Mouse (Mus musculus) limb, embryonic 14.5 days (tissue): ENCODE data around the gene Afg1l. TPM values are rescaled to one million over a fixed set of nuclear protein-coding genes. Genes with fewer than 3 reads are reported as not detected.

Experiments
- ATAC-seq: fragments of 200-750 bp; cut with Nextera tagmentation; 2 replicates; pipeline ENCODE4 v1.8.0; 2017; ENCODE audit warnings: low read depth, moderate number of reproducible peaks, moderate TSS enrichment; ENCODE audit not compliant: low FRiP score
- DNase-seq: peaks from one replicate; pipeline ENCODE4 v3.0.0-alpha.2; 2015; ENCODE audit warnings: low spot score
- H3K27ac ChIP-seq: fragments of 300-500 bp; sonication (generic); replicated peaks from 2 replicates; pipeline ENCODE4 v1.5.1; 2014; ENCODE audit warnings: low read depth, mild to moderate bottlenecking, low read length, moderate library complexity, mixed read lengths
- H3K27me3 ChIP-seq: fragments of 300-500 bp; sonication (generic); 2 replicates; pipeline ENCODE4 v1.6.1; 2014; ENCODE audit warnings: low read length, mixed read lengths; ENCODE audit not compliant: control insufficient read depth, insufficient read depth
- H3K36me3 ChIP-seq: fragments of 300-500 bp; sonication (generic); 2 replicates; pipeline ENCODE4 v1.6.1; 2014; ENCODE audit warnings: mild to moderate bottlenecking, low read length, moderate library complexity, mixed read lengths; ENCODE audit not compliant: control insufficient read depth, insufficient read depth
- H3K4me1 ChIP-seq: fragments of 300-500 bp; sonication (generic); 2 replicates; pipeline ENCODE4 v1.6.1; 2014; ENCODE audit warnings: antibody characterized with exemption, low read length, mixed read lengths; ENCODE audit not compliant: control insufficient read depth, insufficient read depth
- H3K4me2 ChIP-seq: fragments of 300-500 bp; sonication (generic); replicated peaks from 2 replicates; pipeline ENCODE4 v1.6.1; 2014; ENCODE audit warnings: low read depth, mild to moderate bottlenecking, low read length, moderate library complexity; ENCODE audit not compliant: severe bottlenecking
- H3K4me3 ChIP-seq: fragments of 300-500 bp; sonication (generic); replicated peaks from 2 replicates; pipeline ENCODE4 v1.5.1; 2014; ENCODE audit warnings: low read length
- H3K9ac ChIP-seq: fragments of 300-500 bp; sonication (generic); 2 replicates; pipeline ENCODE4 v1.6.1; 2014; ENCODE audit warnings: mild to moderate bottlenecking, low read depth, low read length, moderate library complexity; ENCODE audit not compliant: severe bottlenecking
- H3K9me3 ChIP-seq: fragments of 300-500 bp; sonication (generic); 2 replicates; pipeline ENCODE4 v1.6.1; 2016; ENCODE audit warnings: low read length; ENCODE audit not compliant: control insufficient read depth
- POLR2A ChIP-seq: fragments of 200-500 bp; IDR thresholded peaks from 2 replicates; pipeline ENCODE4 v1.8.0; 2012; ENCODE audit warnings: inconsistent platforms, mild to moderate bottlenecking, moderate library complexity, borderline replicate concordance; ENCODE audit not compliant: insufficient read depth, insufficient read length; ENCODE audit errors: extremely low read depth
- WGBS: fragments of 180-500 bp; shearing (Covaris S2); extraction: QIAGEN DNeasy Blood & Tissue Kit; methylation state at CpG from one replicate; pipeline ENCODE4 v1.1.7; 2014; 5-methylcytosine and 5-hydroxymethylcytosine counted together
- polyA plus RNA-seq, 2 experiments: library from polyadenylated mRNA; depleted of rRNA in 1 of 2; stranded (reverse) in 1 of 2; unstranded in 1 of 2; fragments of >200 nt; fragmentation: Nextera tagmentation in 1 of 2; extraction: Ambion mirVana in 1 of 2; gene quantifications; 2 replicates each; pipeline versions ENCODE4 v1.2.1 to v1.2.3; 2012 to 2014

The Afg1l gene
- polyA plus RNA-seq, 2 experiments = 5.3 to 5.7 TPM

DNA sequence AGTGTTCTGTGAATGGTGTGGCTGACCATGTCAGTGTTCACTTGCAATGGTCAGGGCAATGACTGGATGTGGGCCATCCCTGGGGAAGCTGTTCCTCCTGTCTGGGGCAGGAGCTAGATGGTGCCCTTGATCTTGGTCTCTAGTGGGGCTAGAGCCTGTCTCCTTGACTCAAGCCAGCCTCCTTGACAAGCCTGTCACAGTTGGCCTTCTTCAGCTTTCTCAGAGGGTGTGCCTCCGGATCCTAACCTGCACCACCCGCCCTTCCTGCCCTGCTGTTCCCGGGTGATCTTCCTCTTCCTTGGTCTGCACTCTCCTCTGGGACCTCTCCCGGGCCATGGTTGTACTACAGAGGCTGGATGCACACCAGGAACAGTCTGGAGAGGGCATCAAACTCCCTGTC lies 177.6 kb downstream of the Afg1l start:
- Histone ChIP-seq H3K4me1 (no peaks in the 10 kb centered on the region), H3K36me3 (no peaks in the 10 kb centered on the region), H3K27me3 (no peaks in the 10 kb centered on the region), H3K4me3 (no peak overlapping the region), H3K9ac (no peak overlapping the region), H3K27ac (no peak overlapping the region), H3K9me3 (no peaks in the 10 kb centered on the region), H3K4me2 (no peak overlapping the region)
- TF ChIP-seq POLR2A = no peak
- DNase-seq = no peak
- no peak for ATAC-seq
- 64% methylated on average over 4 of the region's 4 CpGs for WGBS

DNA sequence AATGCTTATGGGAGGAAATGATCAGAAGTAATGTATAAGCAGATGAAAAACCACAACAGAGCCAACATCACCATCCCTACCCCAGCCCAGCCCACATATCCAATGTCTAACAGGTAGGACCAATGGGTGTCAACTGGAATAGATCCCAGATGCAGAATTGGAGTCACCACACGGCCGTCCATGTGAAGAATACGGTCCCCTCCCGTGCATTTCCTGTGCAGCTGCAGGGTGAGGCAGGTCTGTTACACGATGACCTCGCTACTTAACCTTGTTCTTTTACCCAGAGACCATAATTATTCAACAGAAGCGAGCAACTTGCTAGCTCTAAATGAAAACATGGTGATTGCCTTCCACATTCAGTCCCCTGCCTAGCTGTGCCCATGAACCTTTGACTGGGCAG lies 178.4 kb downstream of the Afg1l start:
- ATAC-seq = no peak
- Histone ChIP-seq H3K27ac (no peak overlapping the region), H3K27me3 (no peaks in the 10 kb centered on the region), H3K4me2 (no peak overlapping the region), H3K4me1 (no peaks in the 10 kb centered on the region), H3K36me3 (no peaks in the 10 kb centered on the region), H3K9ac (no peak overlapping the region), H3K4me3 (no peak overlapping the region), H3K9me3 (no peaks in the 10 kb centered on the region)
- no peak for TF ChIP-seq POLR2A
- WGBS = 14% methylated on average over 7 of the region's 7 CpGs
- DNase-seq = no peak

DNA sequence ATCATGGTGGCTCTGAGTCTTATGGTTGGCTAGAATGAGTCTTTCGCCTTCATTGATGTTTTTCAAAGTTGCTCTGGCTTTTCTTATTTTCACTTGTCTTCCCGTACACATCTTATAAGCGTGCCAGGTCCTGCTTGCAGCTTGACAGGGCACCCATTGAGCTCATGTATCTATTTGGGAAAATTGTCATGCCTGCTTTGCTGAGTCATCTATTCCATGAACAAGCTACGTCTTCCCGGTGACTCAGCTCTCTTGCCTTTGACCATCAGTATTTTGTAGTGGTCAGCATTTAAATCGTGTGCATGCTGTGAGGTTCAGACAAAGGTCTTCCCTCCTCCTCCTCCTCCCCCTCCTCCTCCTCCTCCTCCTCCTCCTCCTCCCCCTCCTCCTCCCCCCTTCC lies 178.9 kb downstream of the Afg1l start:
- Histone ChIP-seq H3K4me3 (no peak overlapping the region), H3K9ac (no peak overlapping the region), H3K9me3 (no peaks in the 10 kb centered on the region), H3K27ac (no peak overlapping the region), H3K4me2 (no peak overlapping the region), H3K27me3 (no peaks in the 10 kb centered on the region), H3K36me3 (no peaks in the 10 kb centered on the region), H3K4me1 (no peaks in the 10 kb centered on the region)
- no peak for TF ChIP-seq POLR2A
- ATAC-seq (no peak), DNase-seq (no peak)
- 81% methylated on average over 6 of the region's 6 CpGs for WGBS

DNA sequence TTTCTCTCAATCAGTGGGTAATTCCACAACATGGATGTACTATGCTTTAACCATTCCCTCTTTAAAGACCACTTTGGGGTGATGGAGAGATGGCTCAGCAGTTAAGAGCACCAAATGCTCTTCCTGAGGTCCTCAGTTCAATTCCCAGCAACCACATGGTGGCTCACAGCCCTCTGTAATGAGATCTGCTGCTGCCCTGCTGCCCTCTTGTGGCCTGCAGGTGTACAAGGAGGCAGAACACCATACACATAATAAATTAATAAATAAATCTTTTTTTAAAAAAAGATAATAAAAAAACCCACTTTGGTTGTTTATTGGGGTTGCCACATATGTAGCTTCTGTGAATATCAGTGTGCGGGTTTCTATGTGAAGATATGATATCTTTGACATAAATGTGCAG lies 180.4 kb downstream of the Afg1l start:
- H3K4me3 ChIP-seq = no peak overlapping the region
- no peaks in the 10 kb centered on the region for H3K9me3 ChIP-seq
- no peak overlapping the region for H3K4me2 ChIP-seq
- H3K9ac ChIP-seq = no peak overlapping the region
- no peak for ATAC-seq
- 94% methylated on average over 1 of the region's 1 CpGs for WGBS
- no peaks in the 10 kb centered on the region for H3K4me1 ChIP-seq
- H3K36me3 ChIP-seq = no peaks in the 10 kb centered on the region
- no peaks in the 10 kb centered on the region for H3K27me3 ChIP-seq
- DNase-seq = no peak
- TF ChIP-seq POLR2A = no peak
- no peak overlapping the region for H3K27ac ChIP-seq

DNA sequence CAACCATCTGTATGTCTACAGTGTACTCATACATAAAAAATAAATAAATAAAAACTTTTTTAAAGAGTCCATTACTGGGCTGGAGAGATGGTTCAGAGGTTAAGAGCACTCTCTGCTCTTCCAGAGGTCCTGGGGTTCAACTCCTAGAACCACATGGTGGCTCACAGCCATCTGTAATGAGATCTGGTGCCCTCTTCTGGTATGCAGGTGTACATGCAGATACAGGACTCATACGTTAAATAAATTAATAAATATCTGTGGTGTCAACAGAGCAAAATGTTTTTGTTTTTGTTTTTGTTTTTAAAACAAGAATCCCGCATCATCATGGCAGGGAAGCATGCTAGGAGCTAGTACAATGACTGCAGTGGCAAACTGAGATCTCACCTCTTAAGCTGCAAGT lies 181.3 kb downstream of the Afg1l start:
- no peaks in the 10 kb centered on the region for H3K4me1 ChIP-seq
- H3K4me3 ChIP-seq = no peak overlapping the region
- no peaks in the 10 kb centered on the region for H3K27me3 ChIP-seq
- H3K9ac ChIP-seq = no peak overlapping the region
- ATAC-seq (no peak), DNase-seq (no peak)
- WGBS = 78% methylated on average over 2 of the region's 2 CpGs
- no peaks in the 10 kb centered on the region for H3K9me3 ChIP-seq
- no peak overlapping the region for H3K27ac ChIP-seq
- no peak overlapping the region for H3K4me2 ChIP-seq
- no peak for TF ChIP-seq POLR2A
- H3K36me3 ChIP-seq = no peaks in the 10 kb centered on the region

DNA sequence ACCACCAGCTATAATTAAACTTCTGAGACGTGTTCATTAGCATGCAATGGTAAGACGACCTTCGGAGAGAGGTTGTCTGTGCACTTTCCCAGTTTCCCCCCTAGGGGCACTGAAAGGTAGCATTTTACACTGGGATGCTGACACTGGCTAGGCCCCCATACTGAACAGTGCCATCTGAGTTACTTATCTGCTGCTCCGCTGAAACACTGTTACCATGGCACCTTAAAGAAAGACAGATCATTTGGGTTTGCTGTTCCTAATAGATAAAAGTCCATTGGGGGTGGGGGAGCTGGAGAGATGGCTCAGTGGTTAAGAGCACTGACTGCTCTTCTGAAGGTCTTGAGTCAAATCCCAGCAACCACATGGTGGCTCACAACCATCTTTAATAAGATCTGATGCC lies 181.8 kb downstream of the Afg1l start:
- H3K27me3 ChIP-seq = no peaks in the 10 kb centered on the region
- H3K9ac ChIP-seq = no peak overlapping the region
- TF ChIP-seq POLR2A = no peak
- H3K9me3 ChIP-seq = no peaks in the 10 kb centered on the region
- no peak overlapping the region for H3K4me3 ChIP-seq
- WGBS = 53% methylated on average over 4 of the region's 4 CpGs
- DNase-seq = no peak
- ATAC-seq = no peak
- no peaks in the 10 kb centered on the region for H3K4me1 ChIP-seq
- H3K36me3 ChIP-seq = no peaks in the 10 kb centered on the region
- no peak overlapping the region for H3K27ac ChIP-seq
- H3K4me2 ChIP-seq = no peak overlapping the region
